Mouse (Mus musculus) embryo, embryonic 10 days (tissue): ENCODE results near the gene Glis3.

Experiments used
- DNase-seq: peaks from one replicate; pipeline ENCODE4 v3.0.0-alpha.2; 2015; ENCODE audit warnings: low spot score

The Glis3 gene

DNA sequence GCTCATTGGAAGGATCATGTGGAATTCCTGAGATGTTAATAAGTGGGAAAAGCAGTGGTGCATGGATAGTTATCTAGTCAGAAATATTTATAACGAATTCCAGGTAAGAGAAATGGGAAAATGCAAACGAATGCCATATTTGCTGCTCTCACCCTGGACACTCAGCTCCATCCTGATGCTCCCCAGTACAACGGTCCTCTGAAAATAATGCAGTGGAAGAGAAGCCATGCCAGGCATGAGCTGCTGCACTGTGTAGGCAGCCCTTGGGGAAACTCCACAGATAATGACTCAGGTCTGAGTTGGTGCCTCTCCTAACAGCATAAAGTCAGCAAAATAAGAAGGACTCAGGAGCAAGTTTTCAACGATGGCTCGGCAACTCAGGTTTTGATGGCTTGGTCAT, 433.7 kb downstream of the Glis3 start:
- no peak for DNase-seq

DNA sequence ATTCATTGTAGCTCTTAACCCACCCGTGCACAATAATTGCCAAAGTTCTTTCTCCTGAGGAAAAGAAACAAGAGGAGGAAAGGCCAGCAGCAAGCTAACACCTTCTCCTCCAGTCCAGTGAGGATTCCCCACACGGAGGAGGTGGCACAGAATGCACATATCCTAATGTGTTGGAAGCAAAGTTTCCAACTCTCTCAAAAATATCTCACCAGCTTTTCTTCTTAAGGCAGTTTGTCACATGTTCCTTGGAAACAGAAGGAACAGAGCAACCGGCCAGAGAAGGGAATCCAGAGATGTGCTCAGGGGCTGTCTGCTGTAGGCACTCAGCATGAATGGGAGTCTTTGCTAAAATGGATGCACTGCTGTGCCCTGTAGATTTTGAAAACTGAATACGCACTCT, 441.8 kb downstream of the Glis3 start:
- DNase-seq: no peak

- no peak for DNase-seq
These were observed 442.3 kb downstream of the Glis3 start for GRCm38 (mm10) chr19:28237621-28238020.

DNA sequence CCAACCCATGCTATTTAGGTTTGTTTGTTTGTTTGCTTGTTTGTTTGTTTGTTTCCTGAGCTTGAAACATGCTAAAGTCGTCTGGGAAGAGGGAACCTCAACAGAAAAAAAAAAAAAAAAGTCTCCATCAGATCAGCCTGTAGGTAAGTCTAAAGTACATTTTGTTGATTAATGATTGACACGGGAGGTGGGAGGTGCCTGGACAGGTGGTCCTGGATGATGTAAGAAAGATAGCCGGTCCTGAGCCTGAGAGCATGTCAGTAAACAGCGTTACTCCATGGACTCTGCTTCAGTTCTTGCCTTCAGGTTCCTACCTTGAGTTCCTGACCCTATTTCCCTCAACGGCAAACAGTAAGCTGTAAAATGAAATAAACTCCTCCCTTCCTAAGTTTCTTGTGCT, 444.3 kb downstream of the Glis3 start:
- DNase-seq: no peak

- DNase-seq: no peak
These were observed 444.8 kb downstream of the Glis3 start for GRCm38 (mm10) chr19:28235096-28235495.

GRCm38 (mm10) chr19:28234676-28235075, 445.2 kb downstream of the Glis3 start:
- no peak for DNase-seq

GRCm38 (mm10) chr19:28231511-28231910, 448.4 kb downstream of the Glis3 start:
- no peak for DNase-seq

DNA sequence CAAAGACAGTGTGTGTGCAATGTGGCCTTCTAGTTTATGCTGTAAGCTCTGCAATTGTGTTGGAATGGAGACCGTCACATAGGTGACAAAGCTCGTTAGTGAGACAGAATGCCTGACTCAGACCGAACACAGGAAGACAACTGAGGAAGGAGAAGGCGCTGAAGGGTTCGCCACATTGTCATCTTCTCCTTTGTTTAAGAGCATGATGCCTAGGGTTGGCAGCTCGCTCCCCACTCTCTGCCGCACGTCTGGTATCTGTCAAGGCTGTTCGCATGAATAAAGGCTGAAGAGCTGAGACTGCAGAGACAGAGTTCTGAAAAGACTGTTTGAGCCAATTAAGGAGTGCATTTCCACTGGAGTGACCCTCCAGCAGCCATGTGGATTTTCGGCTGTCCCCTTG, 452.4 kb downstream of the Glis3 start:
- DNase-seq: no peak

- DNase-seq: no peak
These were observed 454.2 kb downstream of the Glis3 start for GRCm38 (mm10) chr19:28225651-28226050.

- DNase-seq: no peak
These were observed 468.2 kb downstream of the Glis3 start for GRCm38 (mm10) chr19:28211630-28212029.
